Mouse (Mus musculus) embryonic facial prominence, embryonic 10.5 days (tissue): ENCODE results near the gene Olfr866. TPM values are rescaled to one million over a fixed set of nuclear protein-coding genes. Genes with fewer than 3 reads are reported as not detected.

Source experiments
- DNase-seq: peaks from one replicate; pipeline ENCODE4 v3.0.0-alpha.2; 2017; ENCODE audit warnings: low spot score
- H3K27ac ChIP-seq: fragments of 300-500 bp; sonication (generic); replicated peaks from 2 replicates; pipeline ENCODE4 v1.5.1; 2016; ENCODE audit warnings: mild to moderate bottlenecking
- H3K27me3 ChIP-seq: fragments of 300-500 bp; sonication (generic); replicated peaks from 2 replicates; pipeline ENCODE4 v1.6.1; 2016; ENCODE audit warnings: low read depth, mild to moderate bottlenecking; ENCODE audit not compliant: poor library complexity, severe bottlenecking
- H3K36me3 ChIP-seq: fragments of 300-500 bp; sonication (generic); replicated peaks from 2 replicates; pipeline ENCODE4 v1.6.1; 2016; ENCODE audit warnings: mild to moderate bottlenecking, moderate library complexity
- H3K4me1 ChIP-seq: fragments of 300-500 bp; sonication (generic); 2 replicates; pipeline ENCODE4 v1.6.1; 2016
- H3K4me3 ChIP-seq: fragments of 300-500 bp; sonication (generic); 2 replicates; pipeline ENCODE4 v1.5.1; 2016; ENCODE audit warnings: mild to moderate bottlenecking, moderate library complexity
- H3K9me3 ChIP-seq: fragments of 300-500 bp; sonication (generic); 2 replicates; pipeline ENCODE4 v1.6.1; 2016; ENCODE audit warnings: mild to moderate bottlenecking
- WGBS: fragments of 180-500 bp; shearing (Covaris S2); methylation state at CpG from one replicate; pipeline ENCODE4 v1.1.7; 2016; 5-methylcytosine and 5-hydroxymethylcytosine counted together
- microRNA-seq: library from miRNA; unstranded; fragments of <30 nt; microRNA quantifications from one replicate; pipeline ENCODE4, GENCODE M21; 2017
- polyA plus RNA-seq: library from polyadenylated mRNA; unstranded; fragments of >200 nt; fragmentation: Nextera tagmentation; extraction: Ambion mirVana; gene quantifications from 2 replicates; pipeline ENCODE4 v1.2.1, GENCODE M21; 2016

The Olfr866 gene
- not detected in 2 replicates for polyA plus RNA-seq

DNA sequence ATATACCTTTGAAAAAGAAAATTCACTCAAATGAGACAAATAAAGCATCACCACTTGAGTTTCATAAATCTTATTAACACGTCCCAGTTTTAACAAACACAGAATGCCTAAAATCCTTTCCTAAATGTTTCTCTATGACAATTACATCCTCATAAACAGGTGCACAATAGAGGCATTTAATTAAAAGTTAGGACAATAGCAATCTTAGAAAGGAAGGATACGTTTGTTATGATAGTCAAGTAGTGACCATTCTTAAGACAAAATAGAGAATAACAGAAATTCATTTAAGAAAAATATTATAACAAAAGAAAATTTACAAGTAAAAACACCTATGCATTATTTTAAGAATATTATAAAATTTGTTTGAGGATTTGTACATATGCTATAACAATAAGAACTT is at the start of gene Olfr866:
Gene Olfr866, minus strand, starts transcription at position 101 of the 400 bp plus-strand sequence.
- Histone ChIP-seq H3K4me3 (no peak within 1 kb of the TSS), H3K27ac (no peak within 1 kb of the TSS), H3K27me3 (no peaks in the 10 kb centered on the region), H3K9me3 (0 out of 2 replicates have a peak, but pooled peaks cover 6% of the 10 kb centered on the region), H3K36me3 (no peaks in the 10 kb centered on the region), H3K4me1 (no peaks in the 10 kb centered on the region)
- 85% methylated on average over 2 of the region's 2 CpGs for WGBS
- no peak for DNase-seq

DNA sequence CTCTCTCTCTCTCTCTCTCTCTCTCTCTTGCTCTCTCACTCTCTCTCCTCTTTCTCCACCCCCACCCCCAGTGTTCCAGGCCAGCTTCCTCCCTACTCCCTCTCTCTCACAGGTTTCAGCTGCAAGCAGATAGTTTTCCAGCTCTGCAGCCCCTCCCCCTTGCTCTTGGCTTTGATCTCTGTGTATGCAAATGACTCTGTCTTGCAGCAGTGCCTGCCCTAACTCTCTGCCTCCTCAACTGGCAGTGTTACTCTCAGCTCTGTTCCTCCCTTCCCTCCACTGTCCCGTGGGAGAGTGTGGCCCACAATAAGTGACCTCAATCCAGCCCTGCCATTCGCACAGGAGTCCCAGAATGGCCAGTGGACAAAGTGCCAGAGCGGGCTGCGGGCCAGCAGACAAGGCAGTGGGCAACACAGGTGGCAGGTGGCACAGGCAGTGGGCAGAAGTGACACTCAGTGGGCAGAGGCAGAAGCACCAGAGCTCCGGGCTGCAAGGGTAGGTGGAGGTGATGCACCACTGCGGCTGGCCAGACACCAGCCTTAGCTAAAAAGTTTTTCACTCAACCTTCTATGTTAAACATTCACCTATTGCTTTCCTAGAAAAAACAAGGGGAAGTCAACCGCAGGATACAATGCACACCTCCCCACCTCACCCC is 45.8 kb upstream of the Olfr866 start:
- Histone ChIP-seq H3K4me1 (no peaks in the 10 kb centered on the region), H3K9me3 (peaks cover 67% of the 10 kb centered on the region), H3K27ac (no peak overlapping the region), H3K4me3 (no peak overlapping the region), H3K36me3 (no peaks in the 10 kb centered on the region), H3K27me3 (no peaks in the 10 kb centered on the region)
- DNase-seq, result no peak
- 64% methylated on average over 7 of the region's 7 CpGs for WGBS

DNA sequence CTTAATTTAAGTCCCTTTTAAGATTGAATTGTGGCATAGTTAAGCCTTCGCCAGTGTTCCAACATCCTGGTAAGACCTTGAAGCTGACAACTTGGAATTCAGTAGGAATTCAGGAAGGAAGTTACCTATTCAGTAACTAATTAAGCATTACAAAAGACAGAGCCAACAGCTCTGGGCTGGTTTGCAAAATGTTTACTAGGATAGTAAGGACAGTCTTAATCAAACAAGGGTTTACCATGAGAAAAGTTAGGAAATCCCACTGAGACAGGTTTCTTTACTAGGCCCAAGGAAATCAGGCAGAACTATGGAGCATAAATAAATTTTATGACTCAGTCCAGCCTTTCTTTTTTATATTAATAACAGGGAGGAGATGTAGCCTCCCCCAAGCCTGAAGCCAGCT is 43.5 kb upstream of the Olfr866 start:
- 89% methylated on average over 1 of the region's 1 CpGs for WGBS

DNA sequence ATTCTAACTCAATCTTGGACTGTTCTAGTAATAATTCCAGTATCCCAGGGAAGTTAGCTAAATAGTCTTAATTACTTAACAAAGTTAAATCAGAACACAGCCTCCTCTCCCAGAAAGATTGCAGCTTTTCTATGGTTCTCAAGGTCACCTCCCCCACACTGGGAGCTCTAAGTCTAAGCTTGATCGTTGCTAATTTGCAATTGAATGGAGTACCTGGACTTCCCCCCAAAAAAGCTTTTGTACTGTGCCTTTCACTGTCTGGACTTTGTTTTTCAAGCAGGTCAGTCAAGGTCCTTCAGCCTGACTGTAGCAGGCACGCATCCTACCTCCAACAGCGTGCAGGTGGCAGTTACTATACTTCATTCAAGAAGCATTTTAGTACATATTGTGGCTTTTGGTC is 42.4 kb upstream of the Olfr866 start:
- WGBS, result 72% methylated on average over 3 of the region's 3 CpGs
- H3K4me3 ChIP-seq, result no peak overlapping the region
- no peak for DNase-seq

More for the DNA sequence above, 43.5 kb upstream of the Olfr866 start:
- Histone ChIP-seq H3K27me3 (no peaks in the 10 kb centered on the region), H3K4me1 (no peaks in the 10 kb centered on the region), H3K27ac (no peak overlapping the region), H3K4me3 (no peak overlapping the region), H3K9me3 (peaks cover 50% of the 10 kb centered on the region), H3K36me3 (no peaks in the 10 kb centered on the region)
- no peak for DNase-seq

DNA sequence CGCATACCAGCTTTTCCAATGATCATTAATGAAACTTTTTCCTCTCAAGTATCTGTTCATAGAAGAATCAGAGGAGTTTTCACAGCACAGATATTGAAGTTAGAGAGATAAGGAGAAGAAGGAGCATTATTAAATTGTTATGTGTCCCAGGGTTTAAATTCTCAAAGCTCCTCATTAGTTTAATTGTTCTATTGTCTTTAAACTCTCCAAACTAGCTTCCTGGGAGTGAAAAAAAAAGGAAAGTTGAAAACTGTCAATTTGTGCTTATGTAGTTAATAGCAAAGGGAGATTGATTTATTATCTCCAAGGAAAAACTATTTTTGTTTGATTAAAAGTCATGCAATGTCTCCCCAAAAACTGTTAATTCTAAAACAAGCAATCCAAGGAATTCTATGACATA is 29.6 kb upstream of the Olfr866 start, which contains the start of gene Olfr867:
Gene Olfr867, minus strand, starts transcription at position 101 of the 400 bp plus-strand sequence.
- H3K4me1 ChIP-seq, result no peaks in the 10 kb centered on the region
- DNase-seq, result no peak
- H3K27ac ChIP-seq, result no peak within 1 kb of the TSS
- H3K9me3 ChIP-seq, result peaks cover 14% of the 10 kb centered on the region; the same call in 1 of the 2 replicates
- H3K4me3 ChIP-seq, result no peak within 1 kb of the TSS
- H3K27me3 ChIP-seq, result no peaks in the 10 kb centered on the region
- 90% methylated on average over 1 of the region's 1 CpGs for WGBS
- no peaks in the 10 kb centered on the region for H3K36me3 ChIP-seq

More for the DNA sequence above, 42.4 kb upstream of the Olfr866 start:
- H3K36me3 ChIP-seq, result no peaks in the 10 kb centered on the region
- H3K27ac ChIP-seq, result no peak overlapping the region
- H3K27me3 ChIP-seq, result no peaks in the 10 kb centered on the region
- H3K4me1 ChIP-seq, result no peaks in the 10 kb centered on the region
- H3K9me3 ChIP-seq, result peaks cover 39% of the 10 kb centered on the region

DNA sequence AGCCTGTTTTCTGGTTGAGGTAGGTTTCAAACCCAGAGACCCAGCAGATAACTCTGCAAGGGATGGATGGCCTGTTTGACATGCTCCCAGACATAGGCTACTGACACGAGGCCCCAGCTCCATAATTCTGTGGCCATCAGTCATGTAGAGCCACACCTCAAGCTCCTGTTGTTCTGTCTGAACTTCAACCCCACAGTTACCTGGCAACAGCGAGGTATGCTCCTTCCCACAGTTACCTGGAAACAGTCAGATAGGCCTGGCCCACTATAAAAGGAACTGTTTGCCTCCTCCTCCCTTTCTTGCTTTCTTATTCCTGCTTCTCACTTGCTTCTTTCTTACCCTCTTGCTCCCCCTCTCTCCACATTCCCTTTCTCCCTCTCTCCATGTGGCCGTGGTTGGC is 20.1 kb upstream of the Olfr866 start:
- Histone ChIP-seq H3K4me1 (no peaks in the 10 kb centered on the region), H3K27ac (no peak overlapping the region), H3K27me3 (no peaks in the 10 kb centered on the region), H3K36me3 (no peaks in the 10 kb centered on the region), H3K9me3 (peaks cover 21% of the 10 kb centered on the region), H3K4me3 (no peak overlapping the region)
- 71% methylated on average over 3 of the region's 3 CpGs for WGBS
- no peak for DNase-seq

Small RNAs within 50 kb of the gene (microRNA-seq; reads per million reads assigned to microRNA genes)
- gene Gm26231 (not detected), gene Gm44395 (not detected)

Other genes starting within 250 kb of the Olfr866 start
- gene Olfr58, start 247.8 kb downstream of the Olfr866 start, polyA plus RNA-seq, result not detected in 2 replicates
- gene Olfr859, start 223.1 kb downstream of the Olfr866 start, polyA plus RNA-seq, result not detected in 2 replicates
- not detected in 2 replicates for gene Olfr860, start 178.3 kb downstream of the Olfr866 start, polyA plus RNA-seq
- gene Olfr862, start 140.0 kb downstream of the Olfr866 start, polyA plus RNA-seq, result not detected in 2 replicates
- 0.15 and 0.20 TPM in 2 replicates for gene Olfr77, start 111.2 kb downstream of the Olfr866 start, polyA plus RNA-seq
- not detected in 2 replicates for gene Olfr867, start 29.5 kb upstream of the Olfr866 start, polyA plus RNA-seq
- not detected in 2 replicates for gene Olfr868, start 70.6 kb upstream of the Olfr866 start, polyA plus RNA-seq
- not detected in 2 replicates for gene Olfr869, start 101.0 kb upstream of the Olfr866 start, polyA plus RNA-seq
- gene Olfr870, start 146.0 kb upstream of the Olfr866 start, polyA plus RNA-seq, result not detected in 2 replicates
- gene Olfr871, start 184.2 kb upstream of the Olfr866 start, polyA plus RNA-seq, result not detected in 2 replicates
- not detected in 2 replicates for gene Olfr872, start 209.1 kb upstream of the Olfr866 start, polyA plus RNA-seq